Mouse (Mus musculus): ENCODE measurements at regions not wholly inside any gene's neighbourhood (a gene's known extent, or its start where the extent isn't known, plus 50 kb on each side); places are given as distances from the start of the nearest gene placed in this dataset.

DNA sequence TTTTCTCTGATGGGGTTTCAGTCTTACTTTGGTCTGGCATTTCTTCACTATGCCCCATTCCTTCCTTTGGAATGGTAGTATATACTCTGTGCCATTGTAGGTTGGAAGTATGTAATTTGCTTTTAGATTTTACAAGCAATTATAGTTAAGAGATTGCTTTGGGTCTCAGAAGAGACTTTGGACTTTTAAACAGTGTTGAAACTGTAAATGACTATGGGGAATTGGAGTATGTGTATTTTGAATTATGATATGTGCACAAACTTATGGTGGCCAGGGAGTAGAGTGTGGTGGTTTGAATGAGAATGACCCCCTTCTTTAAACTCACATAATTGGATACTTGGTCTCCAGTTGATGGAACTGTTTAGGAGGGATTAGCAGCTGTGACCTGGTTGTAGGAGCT, 546.2 kb downstream of the Hace1 start:
- Histone ChIP-seq H3K27ac (no peak overlapping the region), H3K4me2 (no peak overlapping the region), H3K9me3 (no peaks in the 10 kb centered on the region), H3K36me3 (no peaks in the 10 kb centered on the region), H3K4me3 (no peak overlapping the region), H3K27me3 (no peaks in the 10 kb centered on the region), H3K9ac (no peak overlapping the region), H3K4me1 (no peaks in the 10 kb centered on the region)
- ATAC-seq (ENCODE audit: insufficient number of reproducible peaks, insufficient read depth, low FRiP score, low TSS enrichment, low read depth) = no peak

GRCm38 (mm10) chr10:46135120-46135748, 557.6 kb downstream of the Hace1 start:
- Histone ChIP-seq H3K27me3 (no peaks in the 10 kb centered on the region), H3K36me3 (no peaks in the 10 kb centered on the region), H3K27ac (no peak overlapping the region), H3K9me3 (no peaks in the 10 kb centered on the region), H3K4me3 (no peak overlapping the region), H3K4me1 (no peaks in the 10 kb centered on the region), H3K4me2 (no peak overlapping the region), H3K9ac (no peak overlapping the region)
- no peak for ATAC-seq (ENCODE audit: insufficient number of reproducible peaks, insufficient read depth, low FRiP score, low TSS enrichment, low read depth)
- WGBS = 42% methylated on average over 2 of the region's 2 CpGs

DNA sequence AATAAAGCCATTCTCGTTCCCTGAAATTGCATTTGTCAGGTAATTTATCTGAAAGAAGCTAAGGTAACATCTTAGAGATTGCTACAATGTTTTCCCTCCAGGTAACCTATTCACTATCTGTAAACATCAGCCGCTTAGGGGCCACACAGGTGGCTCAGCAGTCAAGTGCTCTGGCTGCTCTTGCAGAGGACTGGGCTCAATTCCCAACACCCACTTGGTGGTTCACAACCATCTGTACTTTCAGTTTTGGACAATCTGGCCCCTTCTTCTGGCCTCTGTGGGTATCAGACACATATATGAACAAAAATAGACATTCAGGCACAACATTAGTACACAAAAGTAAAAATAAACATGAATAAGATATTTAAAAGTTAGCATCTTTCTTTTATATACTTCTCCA, 596.4 kb downstream of the Hace1 start:
- H3K4me2 ChIP-seq = no peak overlapping the region
- 78% methylated on average over 2 of the region's 2 CpGs for WGBS
- H3K9ac ChIP-seq = no peak overlapping the region
- H3K4me1 ChIP-seq = no peaks in the 10 kb centered on the region
- no peak for ATAC-seq (ENCODE audit: insufficient number of reproducible peaks, insufficient read depth, low FRiP score, low TSS enrichment, low read depth)
- H3K27me3 ChIP-seq = no peaks in the 10 kb centered on the region
- no peak overlapping the region for H3K27ac ChIP-seq
- no peak overlapping the region for H3K4me3 ChIP-seq
- no peaks in the 10 kb centered on the region for H3K36me3 ChIP-seq
- no peaks in the 10 kb centered on the region for H3K9me3 ChIP-seq

GRCm38 (mm10) chr10:46185763-46186458, 608.3 kb downstream of the Hace1 start:
- Histone ChIP-seq H3K27me3 (no peaks in the 10 kb centered on the region), H3K27ac (no peak overlapping the region), H3K9me3 (no peaks in the 10 kb centered on the region), H3K4me3 (no peak overlapping the region), H3K9ac (no peak overlapping the region), H3K36me3 (no peaks in the 10 kb centered on the region), H3K4me1 (no peaks in the 10 kb centered on the region), H3K4me2 (no peak overlapping the region)
- no peak for ATAC-seq (ENCODE audit: insufficient number of reproducible peaks, insufficient read depth, low FRiP score, low TSS enrichment, low read depth)
- 68% methylated on average over 4 of the region's 4 CpGs for WGBS

DNA sequence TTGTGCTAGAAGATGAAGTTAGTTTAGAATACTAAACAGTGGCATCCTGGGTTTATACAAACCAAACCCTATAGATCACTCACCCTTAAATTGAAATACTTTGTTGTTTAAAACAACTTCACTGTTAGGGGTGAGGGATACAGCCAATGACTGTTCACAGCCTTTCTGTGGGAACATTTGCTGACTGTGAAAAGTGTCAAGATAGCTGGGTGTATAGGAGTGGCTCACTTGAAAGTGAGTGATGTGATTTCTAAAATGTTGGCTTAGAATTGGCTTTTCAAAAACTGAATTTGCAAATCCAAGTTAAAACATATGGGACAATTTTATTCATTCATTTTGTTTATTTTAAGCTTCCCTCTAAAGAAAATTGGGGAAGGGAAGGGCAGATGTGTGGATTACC, 616.5 kb downstream of the Hace1 start:
- Histone ChIP-seq H3K4me3 (no peak overlapping the region), H3K36me3 (no peaks in the 10 kb centered on the region), H3K4me2 (no peak overlapping the region), H3K9me3 (no peaks in the 10 kb centered on the region), H3K27me3 (no peaks in the 10 kb centered on the region), H3K9ac (no peak overlapping the region), H3K27ac (no peak overlapping the region), H3K4me1 (no peaks in the 10 kb centered on the region)
- ATAC-seq (ENCODE audit: insufficient number of reproducible peaks, insufficient read depth, low FRiP score, low TSS enrichment, low read depth) = no peak

DNA sequence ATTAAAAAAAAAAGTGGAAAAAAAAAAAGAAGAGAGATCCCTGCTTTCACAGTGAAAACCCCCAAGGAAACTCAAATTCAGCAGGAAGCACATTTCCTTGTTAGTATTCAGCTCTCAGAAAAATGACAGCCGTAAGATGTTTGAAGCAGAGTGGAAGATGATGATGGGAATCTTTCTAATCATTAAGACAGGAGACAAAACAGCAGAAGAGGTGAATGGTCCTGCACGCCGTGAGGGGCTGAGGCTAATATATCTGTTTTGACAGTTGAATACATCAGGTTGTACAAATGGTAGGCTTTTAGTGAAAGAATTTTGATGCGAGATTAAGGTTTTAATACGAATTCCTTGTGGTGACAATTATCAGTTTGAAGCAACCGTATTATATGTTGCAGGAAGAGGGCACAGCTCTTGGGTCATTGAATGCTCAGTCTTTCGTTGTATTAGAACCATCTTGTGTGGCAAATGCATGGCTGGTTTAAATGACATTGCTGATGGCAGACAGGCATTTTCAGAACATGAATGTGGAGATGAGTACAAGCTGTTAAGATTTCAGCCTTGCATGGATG, 649.3 kb downstream of the Hace1 start:
- Histone ChIP-seq H3K36me3 (no peaks in the 10 kb centered on the region), H3K9ac (no peak overlapping the region), H3K4me1 (no peaks in the 10 kb centered on the region), H3K4me3 (no peak overlapping the region), H3K9me3 (no peaks in the 10 kb centered on the region), H3K27me3 (no peaks in the 10 kb centered on the region), H3K27ac (no peak overlapping the region), H3K4me2 (no peak overlapping the region)
- no peak for ATAC-seq (ENCODE audit: insufficient number of reproducible peaks, insufficient read depth, low FRiP score, low TSS enrichment, low read depth)
- 52% methylated on average over 7 of the region's 7 CpGs for WGBS

DNA sequence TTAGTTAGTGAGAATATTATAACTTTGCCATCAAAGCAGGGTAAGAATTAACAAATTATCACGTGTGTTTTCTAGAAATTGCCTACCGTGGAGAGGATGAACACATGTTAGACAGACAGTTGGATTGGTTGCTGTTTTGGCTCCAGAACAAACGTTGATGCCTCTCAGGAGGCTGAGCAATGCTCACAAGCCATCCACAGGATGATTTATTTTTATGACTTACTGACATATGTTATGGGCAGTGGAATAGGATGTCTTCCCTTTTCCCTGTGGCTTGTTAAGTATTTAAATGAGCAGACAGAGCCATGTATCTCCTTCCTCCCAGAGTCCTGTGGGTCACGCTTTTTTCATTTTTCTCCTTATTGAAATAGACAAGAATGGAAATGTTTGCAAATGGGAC, 652.0 kb downstream of the Hace1 start:
- WGBS = 64% methylated on average over 4 of the region's 4 CpGs
- Histone ChIP-seq H3K4me2 (no peak overlapping the region), H3K27me3 (no peaks in the 10 kb centered on the region), H3K27ac (no peak overlapping the region), H3K4me3 (no peak overlapping the region), H3K4me1 (no peaks in the 10 kb centered on the region), H3K9ac (no peak overlapping the region), H3K36me3 (no peaks in the 10 kb centered on the region), H3K9me3 (no peaks in the 10 kb centered on the region)
- ATAC-seq (ENCODE audit: insufficient number of reproducible peaks, insufficient read depth, low FRiP score, low TSS enrichment, low read depth) = no peak

DNA sequence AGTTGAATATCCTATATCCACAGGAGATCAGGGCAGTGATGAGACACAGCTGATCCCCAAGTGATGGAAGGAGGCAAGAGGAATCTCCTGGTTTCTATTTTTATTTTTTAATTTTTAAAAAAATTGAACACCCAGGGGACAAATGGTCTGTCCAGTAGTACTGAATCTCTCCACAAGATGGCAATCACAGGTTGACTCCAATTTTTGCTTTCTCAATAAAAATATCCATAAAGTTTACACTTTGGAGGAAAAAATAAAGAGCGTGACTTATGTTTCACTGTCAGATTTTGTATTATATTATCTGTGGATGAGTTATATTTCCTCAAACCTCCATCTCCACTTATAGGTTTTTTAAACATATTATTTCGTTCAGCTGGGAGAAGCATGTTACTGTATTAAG, 658.0 kb downstream of the Hace1 start:
- 38% methylated on average over 2 of the region's 2 CpGs for WGBS

GRCm38 (mm10) chr10:46255575-46255974, 677.9 kb downstream of the Hace1 start:
- Histone ChIP-seq H3K27ac (no peak overlapping the region), H3K4me3 (no peak overlapping the region), H3K9me3 (no peaks in the 10 kb centered on the region), H3K4me2 (no peak overlapping the region), H3K9ac (no peak overlapping the region), H3K27me3 (no peaks in the 10 kb centered on the region), H3K36me3 (no peaks in the 10 kb centered on the region), H3K4me1 (no peaks in the 10 kb centered on the region)
- no peak for ATAC-seq (ENCODE audit: insufficient number of reproducible peaks, insufficient read depth, low FRiP score, low TSS enrichment, low read depth)
- 40% methylated on average over 1 of the region's 1 CpGs for WGBS

More for the DNA sequence above, 658.0 kb downstream of the Hace1 start:
- H3K27ac ChIP-seq = no peak overlapping the region
- H3K9ac ChIP-seq = no peak overlapping the region
- no peaks in the 10 kb centered on the region for H3K9me3 ChIP-seq
- no peak overlapping the region for H3K4me3 ChIP-seq
- no peaks in the 10 kb centered on the region for H3K27me3 ChIP-seq
- H3K4me1 ChIP-seq = no peaks in the 10 kb centered on the region
- no peak for ATAC-seq (ENCODE audit: insufficient number of reproducible peaks, insufficient read depth, low FRiP score, low TSS enrichment, low read depth)
- no peak overlapping the region for H3K4me2 ChIP-seq
- no peaks in the 10 kb centered on the region for H3K36me3 ChIP-seq

DNA sequence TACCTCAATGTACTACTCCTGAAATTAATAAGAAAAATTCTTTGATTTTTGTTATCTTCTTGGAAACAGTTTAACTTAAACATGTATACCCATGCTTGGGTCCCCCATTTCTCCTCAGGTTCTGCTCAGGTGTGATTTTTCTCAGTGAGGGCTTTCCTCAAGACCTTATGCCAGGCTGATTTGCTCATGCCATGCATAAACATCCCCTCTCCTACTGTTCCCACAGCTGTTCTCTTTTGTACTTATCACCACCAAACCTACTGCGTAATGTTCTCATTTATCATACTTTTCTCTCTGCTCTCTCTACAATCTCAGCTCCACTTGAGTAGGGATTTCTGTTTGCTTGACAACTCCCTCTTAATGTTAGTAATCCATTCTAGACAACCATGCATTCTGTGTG, 692.1 kb downstream of the Hace1 start:
- 90% methylated on average over 1 of the region's 1 CpGs for WGBS

GRCm38 (mm10) chr10:46273846-46274245, 696.2 kb downstream of the Hace1 start:
- Histone ChIP-seq H3K9me3 (no peaks in the 10 kb centered on the region), H3K4me3 (no peak overlapping the region), H3K4me1 (no peaks in the 10 kb centered on the region), H3K27ac (no peak overlapping the region), H3K4me2 (no peak overlapping the region), H3K9ac (no peak overlapping the region), H3K27me3 (no peaks in the 10 kb centered on the region), H3K36me3 (no peaks in the 10 kb centered on the region)
- ATAC-seq (ENCODE audit: insufficient number of reproducible peaks, insufficient read depth, low FRiP score, low TSS enrichment, low read depth) = no peak
- 22% methylated on average over 1 of the region's 1 CpGs for WGBS

More for the DNA sequence above, 692.1 kb downstream of the Hace1 start:
- H3K4me2 ChIP-seq = no peak overlapping the region
- H3K9me3 ChIP-seq = no peaks in the 10 kb centered on the region
- no peak for ATAC-seq (ENCODE audit: insufficient number of reproducible peaks, insufficient read depth, low FRiP score, low TSS enrichment, low read depth)
- H3K27me3 ChIP-seq = no peaks in the 10 kb centered on the region
- H3K27ac ChIP-seq = no peak overlapping the region
- H3K36me3 ChIP-seq = no peaks in the 10 kb centered on the region
- no peaks in the 10 kb centered on the region for H3K4me1 ChIP-seq
- H3K4me3 ChIP-seq = no peak overlapping the region
- H3K9ac ChIP-seq = no peak overlapping the region

GRCm38 (mm10) chr10:46294290-46294689, 716.7 kb downstream of the Hace1 start:
- WGBS = 74% methylated on average over 5 of the region's 5 CpGs
- H3K27me3 ChIP-seq = no peaks in the 10 kb centered on the region
- H3K36me3 ChIP-seq = no peaks in the 10 kb centered on the region
- H3K9ac ChIP-seq = no peak overlapping the region
- H3K9me3 ChIP-seq = no peaks in the 10 kb centered on the region
- no peak overlapping the region for H3K4me3 ChIP-seq
- H3K27ac ChIP-seq = no peak overlapping the region
- no peak overlapping the region for H3K4me2 ChIP-seq
- no peaks in the 10 kb centered on the region for H3K4me1 ChIP-seq
- ATAC-seq (ENCODE audit: insufficient number of reproducible peaks, insufficient read depth, low FRiP score, low TSS enrichment, low read depth) = no peak
